Mouse (Mus musculus): Measurements from ENCODE around the gene Nipal3.

- no peak for TF ChIP-seq CTCF (IDR thresholded peaks at IDR 0.05; ENCODE audit: borderline replicate concordance, extremely low read depth, insufficient read depth, insufficient read length)
- no peak for TF ChIP-seq POLR2A (IDR thresholded peaks at IDR 0.05; ENCODE audit: borderline replicate concordance, extremely low read depth, insufficient read depth, insufficient read length, poor library complexity, severe bottlenecking)
Measured at GRCm38 (mm10) chr4:135486352-135486751, 8.5 kb downstream of the Nipal3 start.
